Mouse (Mus musculus) heart, embryonic 16.5 days (tissue): ENCODE results near the gene Cyp11a1. TPM values are rescaled to one million over a fixed set of nuclear protein-coding genes. Genes with fewer than 3 reads are reported as not detected.

ENCODE experiments used
- ATAC-seq: fragments of 200-750 bp; cut with Nextera tagmentation; replicated peaks from 2 replicates; pipeline ENCODE4 v1.8.0; 2017; ENCODE audit warnings: moderate number of reproducible peaks; ENCODE audit not compliant: insufficient read depth, low FRiP score; ENCODE audit errors: extremely low read depth
- H3K27ac ChIP-seq: fragments of 300-500 bp; sonication (generic); 2 replicates; pipeline ENCODE4 v1.5.1; 2014; ENCODE audit warnings: mild to moderate bottlenecking, low read length, control low read depth, moderate library complexity
- H3K27me3 ChIP-seq: fragments of 300-500 bp; sonication (generic); 2 replicates; pipeline ENCODE4 v1.6.1; 2014; ENCODE audit warnings: low read length, mixed read lengths; ENCODE audit not compliant: control insufficient read depth, insufficient read depth
- H3K36me3 ChIP-seq: fragments of 300-500 bp; sonication (generic); 2 replicates; pipeline ENCODE4 v1.6.1; 2014; ENCODE audit not compliant: control insufficient read depth, insufficient read depth
- H3K4me1 ChIP-seq: fragments of 300-500 bp; sonication (generic); 2 replicates; pipeline ENCODE4 v1.6.1; 2014; ENCODE audit warnings: low read length, mixed read lengths; ENCODE audit not compliant: control insufficient read depth, insufficient read depth
- H3K4me2 ChIP-seq: fragments of 300-500 bp; sonication (generic); 2 replicates; pipeline ENCODE4 v1.6.1; 2014; ENCODE audit warnings: low read depth, mild to moderate bottlenecking, control low read depth, low read length
- H3K4me3 ChIP-seq: fragments of 300-500 bp; sonication (generic); 2 replicates; pipeline ENCODE4 v1.5.1; 2014; ENCODE audit warnings: mild to moderate bottlenecking, control low read depth, low read length
- H3K9ac ChIP-seq: fragments of 300-500 bp; sonication (generic); 2 replicates; pipeline ENCODE4 v1.6.1; 2014; ENCODE audit warnings: low read length, control low read depth
- H3K9me3 ChIP-seq: fragments of 300-500 bp; sonication (generic); replicated peaks from 2 replicates; pipeline ENCODE4 v1.6.1; 2016; ENCODE audit warnings: low read length; ENCODE audit not compliant: control insufficient read depth
- WGBS: fragments of 180-500 bp; shearing (Covaris S2); extraction: QIAGEN DNeasy Blood & Tissue Kit; methylation state at CpG from one replicate; pipeline ENCODE4 v1.1.7; 2014; 5-methylcytosine and 5-hydroxymethylcytosine counted together
- polyA plus RNA-seq: library from polyadenylated mRNA; unstranded; fragments of >200 nt; fragmentation: Nextera tagmentation; extraction: Ambion mirVana; gene quantifications from 2 replicates; pipeline ENCODE4 v1.2.1, GENCODE M21; 2015

Cyp11a1 gene
- polyA plus RNA-seq, 1 experiment from 2014 or later = 0.33 TPM

- no peaks in the 10 kb centered on the region for H3K36me3 ChIP-seq
- no peak overlapping the region for H3K4me3 ChIP-seq
- WGBS = 56% methylated on average over 2 of the region's 2 CpGs
- no peaks in the 10 kb centered on the region; the same call in none of the 2 replicates for H3K4me1 ChIP-seq
- ATAC-seq = no peak
- no peak overlapping the region for H3K27ac ChIP-seq
- H3K9ac ChIP-seq = no peak overlapping the region
- no peak overlapping the region for H3K4me2 ChIP-seq
- H3K27me3 ChIP-seq = no peaks in the 10 kb centered on the region
- H3K9me3 ChIP-seq = no peaks in the 10 kb centered on the region
Measured at GRCm38 (mm10) chr9:58012486-58012885, 6.3 kb downstream of the Cyp11a1 start.

GRCm38 (mm10) chr9:58012935-58013334 is 6.7 kb downstream of the Cyp11a1 start:
- Histone ChIP-seq H3K36me3 (no peaks in the 10 kb centered on the region), H3K4me1 (no peaks in the 10 kb centered on the region; the same call in none of the 2 replicates), H3K27me3 (no peaks in the 10 kb centered on the region), H3K4me3 (no peak overlapping the region), H3K27ac (no peak overlapping the region), H3K9ac (no peak overlapping the region), H3K4me2 (no peak overlapping the region), H3K9me3 (no peaks in the 10 kb centered on the region)
- 48% methylated on average over 2 of the region's 2 CpGs for WGBS
- ATAC-seq = no peak

- 51% methylated on average over 8 of the region's 8 CpGs for WGBS
- Histone ChIP-seq H3K27me3 (no peaks in the 10 kb centered on the region), H3K4me3 (no peak overlapping the region), H3K9ac (no peak overlapping the region), H3K36me3 (no peaks in the 10 kb centered on the region), H3K27ac (no peak overlapping the region), H3K4me1 (no peaks in the 10 kb centered on the region), H3K9me3 (no peaks in the 10 kb centered on the region), H3K4me2 (no peak overlapping the region)
- ATAC-seq = no peak
Measured at GRCm38 (mm10) chr9:58014393-58015160, 8.4 kb downstream of the Cyp11a1 start.

GRCm38 (mm10) chr9:58015856-58016255 is 9.6 kb downstream of the Cyp11a1 start:
- WGBS = 79% methylated on average over 6 of the region's 6 CpGs
- no peaks in the 10 kb centered on the region for H3K27me3 ChIP-seq
- no peaks in the 10 kb centered on the region for H3K4me1 ChIP-seq
- H3K27ac ChIP-seq = no peak overlapping the region
- no peak overlapping the region for H3K4me3 ChIP-seq
- no peak for ATAC-seq
- no peaks in the 10 kb centered on the region for H3K36me3 ChIP-seq
- H3K9me3 ChIP-seq = no peaks in the 10 kb centered on the region
- H3K9ac ChIP-seq = no peak overlapping the region
- H3K4me2 ChIP-seq = no peak overlapping the region

GRCm38 (mm10) chr9:58016962-58017361 is 10.8 kb downstream of the Cyp11a1 start:
- ATAC-seq = no peak
- Histone ChIP-seq H3K36me3 (no peaks in the 10 kb centered on the region), H3K9me3 (no peaks in the 10 kb centered on the region), H3K27me3 (no peaks in the 10 kb centered on the region), H3K27ac (no peak overlapping the region), H3K4me3 (no peak overlapping the region), H3K4me2 (no peak overlapping the region), H3K4me1 (no peaks in the 10 kb centered on the region), H3K9ac (no peak overlapping the region)
- WGBS = 40% methylated on average over 3 of the region's 3 CpGs

GRCm38 (mm10) chr9:58018385-58018784 is 12.2 kb downstream of the Cyp11a1 start:
- no peak for ATAC-seq
- H3K4me1 ChIP-seq = no peaks in the 10 kb centered on the region
- no peaks in the 10 kb centered on the region for H3K9me3 ChIP-seq
- H3K4me3 ChIP-seq = no peak overlapping the region
- H3K27ac ChIP-seq = no peak overlapping the region
- no peak overlapping the region for H3K4me2 ChIP-seq
- WGBS = 79% methylated on average over 5 of the region's 5 CpGs
- H3K36me3 ChIP-seq = no peaks in the 10 kb centered on the region
- no peak overlapping the region for H3K9ac ChIP-seq
- no peaks in the 10 kb centered on the region for H3K27me3 ChIP-seq

GRCm38 (mm10) chr9:58025995-58026394 is 19.8 kb downstream of the Cyp11a1 start:
- Histone ChIP-seq H3K9ac (no peak overlapping the region), H3K9me3 (no peaks in the 10 kb centered on the region), H3K4me2 (no peak overlapping the region), H3K36me3 (no peaks in the 10 kb centered on the region), H3K27ac (no peak overlapping the region), H3K4me1 (no peaks in the 10 kb centered on the region), H3K27me3 (no peaks in the 10 kb centered on the region), H3K4me3 (no peak overlapping the region)
- WGBS = 70% methylated on average over 9 of the region's 9 CpGs
- ATAC-seq = no peak

- H3K4me2 ChIP-seq = no peak overlapping the region
- H3K4me3 ChIP-seq = no peak overlapping the region
- no peak for ATAC-seq
- H3K4me1 ChIP-seq = no peaks in the 10 kb centered on the region
- no peaks in the 10 kb centered on the region for H3K27me3 ChIP-seq
- H3K36me3 ChIP-seq = no peaks in the 10 kb centered on the region
- no peak overlapping the region for H3K9ac ChIP-seq
- whole genome bisulfite sequencing = 37% methylated on average over 2 of the region's 2 CpGs
- H3K27ac ChIP-seq = no peak overlapping the region
- H3K9me3 ChIP-seq = no peaks in the 10 kb centered on the region
Measured at GRCm38 (mm10) chr9:58027426-58028180, 21.4 kb downstream of the Cyp11a1 start.

GRCm38 (mm10) chr9:58028841-58029240 is 22.6 kb downstream of the Cyp11a1 start:
- Histone ChIP-seq H3K9me3 (no peaks in the 10 kb centered on the region), H3K36me3 (no peaks in the 10 kb centered on the region), H3K9ac (no peak overlapping the region), H3K4me1 (no peaks in the 10 kb centered on the region), H3K27ac (no peak overlapping the region), H3K4me3 (no peak overlapping the region), H3K4me2 (no peak overlapping the region), H3K27me3 (0 out of 2 replicates have a peak, but pooled peaks cover 3% of the 10 kb centered on the region)
- 42% methylated on average over 5 of the region's 5 CpGs for WGBS
- no peak for ATAC-seq
